Mouse (Mus musculus) lung, adult 2 months (tissue): ENCODE results near the gene A430033K04Rik. TPM values are rescaled to one million over a fixed set of nuclear protein-coding genes. Genes with fewer than 3 reads are reported as not detected.

Experiments used
- DNase-seq: peaks from one replicate; pipeline ENCODE4 v3.0.0; 2022
- H3K4me1 ChIP-seq: fragments of 200-500 bp; 2 replicates; pipeline ENCODE4 v1.6.1; 2011; ENCODE audit warnings: low read length; ENCODE audit not compliant: control insufficient read depth, insufficient read depth
- H3K4me3 ChIP-seq: fragments of 200-500 bp; replicated peaks from 2 replicates; pipeline ENCODE3; 2011; ENCODE audit warnings: low read depth, mild to moderate bottlenecking, control low read depth, low read length; ENCODE audit errors: extremely low read depth
- CTCF ChIP-seq: fragments of 200-500 bp; IDR thresholded peaks from 2 replicates; pipeline ENCODE4 v1.5.1; 2011; ENCODE audit warnings: mild to moderate bottlenecking, low read length, control low read depth; ENCODE audit not compliant: insufficient read depth
- POLR2A ChIP-seq: fragments of 200-500 bp; IDR thresholded peaks from 2 replicates; pipeline ENCODE4 v1.6.1; 2011; ENCODE audit warnings: low read depth, mild to moderate bottlenecking, control low read depth, low read length, borderline replicate concordance; ENCODE audit errors: extremely low read depth
- WGBS: fragments of 180-500 bp; shearing (Covaris S2); methylation state at CpG from one replicate; pipeline ENCODE4 v1.1.7; 2018; 5-methylcytosine and 5-hydroxymethylcytosine counted together
- polyA plus RNA-seq: library from polyadenylated mRNA; depleted of rRNA; stranded (reverse); fragments of >200 nt; gene quantifications from 2 replicates; pipeline ENCODE4 v1.2.3, GENCODE M21; 2012; rRNA removed

A430033K04Rik gene
- polyA plus RNA-seq, 1 experiment: 2.5 TPM

DNA sequence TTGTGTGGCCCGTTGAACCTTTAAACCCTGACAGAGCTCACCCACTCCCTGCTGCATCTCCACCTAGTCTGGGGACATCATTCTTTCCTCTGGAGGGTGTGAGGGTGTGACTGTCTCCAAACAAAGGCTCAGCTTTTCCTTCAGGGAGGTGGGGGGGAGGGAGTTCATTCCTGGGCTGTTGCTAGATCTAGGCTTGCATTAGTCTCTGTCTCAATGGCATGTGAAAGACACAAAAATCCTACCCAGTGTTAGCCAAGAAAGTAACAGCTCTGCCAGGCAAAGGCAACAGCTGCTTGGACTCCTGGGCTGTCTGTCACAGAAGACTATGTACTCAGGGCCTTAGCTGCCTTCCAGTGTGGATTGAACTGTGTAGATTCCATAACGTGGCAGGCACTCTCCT lies 71.4 kb downstream of the A430033K04Rik start:
- no peak overlapping the region for H3K4me3 ChIP-seq
- 45% methylated on average over 2 of the region's 2 CpGs for WGBS
- DNase-seq: no peak
- no peak for TF ChIP-seq CTCF
- TF ChIP-seq POLR2A: no peak
- no peaks in the 10 kb centered on the region for H3K4me1 ChIP-seq

DNA sequence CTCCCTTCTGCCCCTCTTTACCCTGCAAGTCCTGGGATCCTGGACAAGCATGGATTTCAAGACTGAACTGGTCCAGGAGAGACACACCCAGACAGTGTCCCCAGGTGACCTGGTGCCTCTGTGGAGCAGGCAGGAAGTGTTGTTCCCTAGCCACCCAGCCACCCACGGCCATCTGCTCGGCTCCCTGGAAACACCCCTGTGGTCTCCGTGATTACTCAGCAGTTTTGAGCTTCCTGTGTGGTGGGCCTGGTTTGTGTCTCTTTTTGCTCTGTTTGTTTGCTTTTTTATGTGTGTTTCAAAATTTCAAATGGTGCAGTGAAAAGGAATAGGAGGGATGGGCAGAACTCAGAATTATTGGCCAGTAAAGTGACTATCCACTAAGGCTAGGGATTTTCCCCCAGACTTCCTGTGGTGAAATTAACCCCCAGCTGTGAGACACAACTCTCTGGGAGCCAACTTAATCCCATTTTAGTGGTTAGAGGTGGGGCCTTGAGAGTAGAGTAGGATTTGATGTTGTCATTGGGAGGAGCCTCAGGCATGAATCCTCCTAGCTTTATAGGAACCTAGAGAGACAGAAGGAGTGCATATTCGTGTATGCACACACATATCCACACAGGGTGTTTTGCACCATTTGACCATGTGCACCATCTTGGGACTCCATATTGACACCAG lies 72.0 kb downstream of the A430033K04Rik start:
- TF ChIP-seq POLR2A (no peak), CTCF (no peak)
- no peak overlapping the region for H3K4me3 ChIP-seq
- WGBS: 38% methylated on average over 4 of the region's 4 CpGs
- DNase-seq: no peak
- H3K4me1 ChIP-seq: no peaks in the 10 kb centered on the region

DNA sequence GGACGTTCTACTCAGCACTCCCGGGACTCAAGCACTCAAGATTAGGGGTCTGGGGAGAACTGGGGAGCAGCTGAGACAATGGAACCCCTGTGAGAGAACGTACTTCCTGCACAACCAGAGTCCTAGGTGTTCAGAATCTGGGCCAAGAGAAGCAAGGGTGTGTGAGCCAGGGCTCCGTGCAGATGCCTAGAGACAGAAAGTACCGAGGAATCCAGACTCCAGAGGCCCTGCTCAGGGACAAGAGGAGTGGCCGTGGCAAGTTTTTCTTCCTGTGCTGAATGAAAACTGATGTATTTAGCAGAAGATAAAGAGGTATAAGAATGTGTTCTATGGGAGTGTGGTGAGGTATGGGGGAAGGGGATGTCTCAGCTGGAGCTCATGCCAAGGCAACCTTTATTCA lies 74.8 kb downstream of the A430033K04Rik start:
- no peak overlapping the region for H3K4me3 ChIP-seq
- no peak for DNase-seq
- 49% methylated on average over 6 of the region's 6 CpGs for WGBS
- no peaks in the 10 kb centered on the region for H3K4me1 ChIP-seq
- TF ChIP-seq POLR2A: no peak
- no peak for TF ChIP-seq CTCF

Other genes with a start within 250 kb of the A430033K04Rik start
- gene Zfp157, start 181.4 kb upstream of the A430033K04Rik start, polyA plus RNA-seq: 3.3 and 5.2 TPM in 2 replicates
- not detected in 2 replicates for gene 1700123K08Rik, start 58.1 kb upstream of the A430033K04Rik start, polyA plus RNA-seq
- 6.3 and 8.2 TPM in 2 replicates for gene Zfp68, start 3.1 kb upstream of the A430033K04Rik start, polyA plus RNA-seq
- 11.0 and 14.2 TPM in 2 replicates for gene Fam20c, start 131.7 kb downstream of the A430033K04Rik start, polyA plus RNA-seq
- gene Gm5294, start 197.2 kb downstream of the A430033K04Rik start, polyA plus RNA-seq: not detected in 2 replicates